Mouse (Mus musculus) kidney, adult 8-10 months (tissue): ENCODE results near the gene Abhd5.
"Not testable (repeated sequence)": the region's sequence is repeated elsewhere in the genome, so short reads cannot be mapped to it uniquely, and the experiment has no call there.

ENCODE experiments used
- DNase-seq, 2 experiments: peaks; one replicate each; pipeline ENCODE4 v3.0.0; 2022

Gene Abhd5

GRCm38 (mm10) chr9:122351303-122352024 lies at the start of gene Abhd5:
Abhd5 (plus strand) TSS chr9:122351608.
- DNase-seq, result peak; percentile 94

- DNase-seq, result no peak
These were observed 46.1 kb upstream of the Abhd5 start for GRCm38 (mm10) chr9:122305302-122305701.

DNA sequence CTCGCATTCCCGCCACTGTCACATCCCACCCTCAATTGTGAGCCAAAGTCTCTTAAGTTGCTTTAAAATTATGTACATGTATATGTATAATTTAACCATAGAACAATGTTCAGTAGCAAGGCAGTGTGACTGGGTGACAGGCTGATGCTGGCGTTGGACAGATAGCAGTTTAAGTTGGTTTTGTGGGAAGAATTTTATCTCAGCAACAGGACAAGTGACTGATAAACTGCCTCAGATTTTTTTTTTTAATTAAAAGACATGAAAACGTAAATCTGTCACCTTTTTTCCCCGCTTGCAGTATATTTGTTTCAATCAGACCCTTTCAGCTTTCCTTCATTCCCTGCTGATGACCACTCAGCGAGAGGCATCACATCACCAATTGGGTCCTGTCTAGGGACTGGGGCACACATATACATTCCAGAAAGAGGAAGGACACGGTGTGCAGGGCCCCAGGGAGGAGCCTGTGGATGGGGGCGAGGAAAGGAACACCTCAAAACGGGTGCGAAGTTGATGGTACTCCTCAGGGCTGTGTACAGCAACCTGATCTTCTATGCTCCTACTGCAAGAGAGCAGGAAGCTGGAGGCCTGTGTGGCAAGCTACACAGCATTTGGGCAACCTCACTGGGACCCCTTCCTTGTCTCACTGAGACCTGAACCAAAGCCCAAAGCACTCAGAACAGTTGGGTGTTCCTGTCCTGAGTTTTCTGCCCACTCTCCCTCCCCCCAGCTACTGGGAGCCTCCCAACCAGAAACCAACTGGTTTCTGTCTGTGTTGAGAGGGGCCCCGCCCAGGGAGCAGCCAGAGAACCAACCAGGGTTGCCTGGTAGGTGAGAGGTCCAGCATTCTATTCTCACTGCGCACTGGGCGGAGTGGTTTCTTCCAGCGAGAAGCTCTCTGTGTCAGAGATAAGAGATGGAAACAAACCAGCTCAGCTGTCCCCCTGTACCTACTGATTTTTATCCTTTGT lies 42.1 kb upstream of the Abhd5 start:
- no peak for DNase-seq

DNA sequence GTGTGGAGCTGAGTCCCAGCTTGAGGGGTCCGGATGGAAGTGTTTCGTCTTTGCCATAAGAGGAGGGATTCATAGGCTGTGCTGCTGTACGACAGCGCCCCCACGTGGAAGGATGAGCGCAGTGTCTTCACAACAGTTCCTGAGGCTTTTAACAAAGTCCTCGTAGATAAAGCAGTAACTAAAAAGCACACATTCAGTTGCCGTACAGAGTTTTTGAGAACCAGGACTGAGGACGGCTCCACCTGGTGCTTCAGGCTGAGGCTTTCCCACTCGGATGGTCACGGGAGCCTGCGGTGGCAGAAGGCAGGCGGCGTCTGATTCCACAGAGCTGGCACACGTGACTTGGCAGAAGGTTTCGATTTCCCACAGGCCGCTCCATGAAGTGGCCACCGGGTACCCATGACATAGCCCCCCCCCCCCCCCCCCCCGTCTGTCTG lies 40.8 kb upstream of the Abhd5 start:
- peak; percentile 82 to 86 for DNase-seq

DNA sequence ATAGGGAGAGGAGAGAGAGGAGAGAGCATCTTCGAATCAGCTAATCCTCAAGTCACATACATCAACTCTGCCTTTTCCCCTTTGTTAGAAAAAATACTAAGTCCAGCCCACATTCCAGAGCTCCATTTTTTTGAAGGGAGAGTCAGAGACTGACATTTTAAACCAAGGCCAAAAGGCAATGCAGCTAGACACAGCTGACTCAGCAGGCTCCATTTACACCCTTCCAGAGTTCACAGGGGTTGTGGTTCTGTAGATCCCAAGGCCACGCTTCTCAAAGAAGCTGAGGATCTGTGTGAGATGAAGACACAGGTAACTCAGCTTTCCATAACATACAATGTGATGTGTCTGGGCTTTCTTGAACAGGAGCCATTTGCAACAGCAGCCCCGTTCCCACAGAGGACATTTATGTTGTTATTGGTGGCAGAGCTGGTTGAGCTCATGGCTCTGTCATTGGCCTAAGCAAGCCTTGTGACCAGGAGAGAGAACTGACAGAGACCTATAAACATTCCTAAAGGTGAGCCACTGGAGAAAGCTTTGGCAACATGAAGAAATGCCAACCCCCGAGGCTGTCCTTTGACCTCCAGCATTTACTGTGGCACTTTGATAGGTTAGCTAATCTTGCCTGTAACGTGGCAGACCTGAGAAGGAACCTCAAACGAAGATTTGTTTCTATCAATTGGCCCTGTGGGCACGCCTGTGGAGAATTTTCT lies 40.2 kb upstream of the Abhd5 start:
- DNase-seq, result peak; percentile 62 to 68

DNA sequence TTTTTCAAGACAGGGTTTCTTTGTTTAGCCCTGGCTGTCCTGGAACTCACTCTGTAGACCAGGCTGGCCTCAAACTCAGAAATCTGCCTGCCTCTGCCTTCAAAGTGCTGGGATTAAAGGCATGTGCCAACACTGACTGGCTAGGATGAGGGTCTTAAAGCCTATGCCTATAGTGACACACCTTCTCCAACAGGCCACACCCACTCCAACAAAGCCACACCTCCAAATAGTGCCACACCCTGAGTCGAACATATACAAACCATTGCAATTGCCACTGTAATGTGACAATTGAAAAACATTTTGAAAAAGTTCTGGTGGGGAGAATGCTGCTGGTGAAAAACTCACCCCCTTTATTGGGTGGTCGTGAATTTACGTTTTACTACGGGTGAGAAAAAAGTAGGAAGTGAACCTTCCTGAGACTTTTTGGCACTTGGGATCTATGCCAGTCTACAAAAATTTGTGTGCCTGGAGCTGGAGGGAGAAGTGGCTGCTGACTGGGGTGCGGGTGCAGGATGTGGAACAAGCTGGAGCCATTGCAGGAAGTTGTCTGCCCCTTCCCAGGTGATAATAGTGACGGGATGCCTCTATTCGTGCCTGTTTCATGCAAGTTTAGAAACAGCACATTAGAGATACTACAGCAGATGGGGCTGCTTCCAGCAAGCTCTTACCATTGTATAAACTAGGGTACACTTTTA lies 39.0 kb upstream of the Abhd5 start:
- no peak for DNase-seq

DNA sequence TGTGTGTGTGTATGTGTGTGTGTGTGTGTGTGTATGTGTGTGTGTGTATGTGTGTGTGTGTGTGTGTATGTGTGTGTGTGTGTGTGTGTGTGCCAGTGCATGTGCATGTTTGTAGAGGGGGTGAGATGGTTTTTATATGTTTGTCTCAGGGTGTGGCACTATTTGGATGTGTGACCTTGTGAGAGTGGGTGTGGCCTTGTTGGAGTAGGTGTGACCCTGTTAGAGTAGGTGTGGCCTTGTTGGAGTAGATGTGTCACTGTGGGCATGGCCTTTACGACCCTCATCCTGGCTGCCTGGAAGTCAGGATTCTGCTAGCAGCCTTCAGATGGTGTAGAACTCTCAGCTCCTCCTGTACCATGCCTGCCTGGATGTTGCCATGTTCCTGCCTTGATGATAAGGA lies 38.3 kb upstream of the Abhd5 start:
- not testable (repeated sequence) for DNase-seq

DNA sequence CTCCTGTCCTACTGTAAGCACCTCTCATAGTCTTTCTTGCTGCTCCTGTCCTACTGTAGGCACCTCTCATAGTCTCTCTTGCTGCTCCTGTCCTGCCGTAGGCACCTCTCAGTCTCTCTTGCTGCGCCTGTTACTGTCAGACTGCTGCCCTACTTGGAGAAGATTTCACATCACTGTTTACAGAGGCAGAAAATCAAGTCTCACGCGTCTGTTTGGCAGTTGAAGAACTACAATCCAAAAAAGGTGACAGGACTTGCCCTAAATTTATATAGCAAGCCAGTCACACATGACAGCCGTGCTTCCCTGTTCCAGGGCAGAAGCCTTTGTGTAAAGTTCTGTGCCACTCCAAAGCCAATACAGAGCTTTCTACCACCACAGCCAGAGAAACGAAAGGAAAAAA lies 37.0 kb upstream of the Abhd5 start:
- DNase-seq, result no peak

GRCm38 (mm10) chr9:122314942-122315341 lies 36.5 kb upstream of the Abhd5 start:
- no peak for DNase-seq

GRCm38 (mm10) chr9:122315501-122315900 lies 35.9 kb upstream of the Abhd5 start:
- no peak for DNase-seq

- DNase-seq, result no peak
These were observed 34.8 kb upstream of the Abhd5 start for GRCm38 (mm10) chr9:122316562-122316961.

- no peak for DNase-seq
These were observed 30.8 kb upstream of the Abhd5 start for GRCm38 (mm10) chr9:122320626-122321025.

DNA sequence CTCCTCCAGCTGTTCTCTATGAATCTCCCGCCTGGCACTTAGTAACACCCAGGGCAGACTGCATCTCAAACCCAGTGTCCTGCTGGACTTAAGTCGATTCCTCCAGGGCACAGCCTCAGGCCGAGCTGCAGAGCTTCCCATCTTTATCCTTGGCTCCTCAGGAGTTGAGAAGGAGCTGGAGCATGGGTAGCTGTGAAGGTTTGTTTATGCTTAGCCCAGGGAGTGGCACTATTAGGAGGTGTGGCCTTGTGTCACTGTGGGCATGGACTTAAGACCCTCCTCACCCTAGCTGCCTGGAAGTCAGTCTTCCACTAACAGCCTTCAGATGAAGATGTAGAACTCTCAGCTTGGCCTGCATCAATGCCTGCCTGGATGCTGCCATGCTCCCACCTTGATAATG lies 29.1 kb upstream of the Abhd5 start:
- DNase-seq, result no peak

DNA sequence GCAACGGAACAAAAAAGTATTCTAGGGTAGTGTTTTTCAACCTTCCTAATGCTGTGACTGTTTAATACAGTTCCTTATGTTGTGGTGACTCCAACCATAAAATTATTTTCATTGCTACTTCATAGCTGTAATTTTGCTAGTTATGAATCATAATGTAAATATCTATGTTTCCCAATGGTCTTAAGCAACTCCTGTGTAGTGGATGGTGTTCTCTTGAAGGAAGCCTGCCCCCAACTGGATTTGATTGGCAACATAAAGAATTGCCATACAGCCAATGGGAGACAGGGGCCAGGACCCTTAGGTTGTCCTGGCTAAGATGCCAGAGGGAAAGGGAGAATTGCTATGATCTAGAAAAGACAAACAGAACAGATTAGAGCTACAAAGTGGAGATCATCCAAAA lies 25.4 kb upstream of the Abhd5 start:
- no peak for DNase-seq

DNA sequence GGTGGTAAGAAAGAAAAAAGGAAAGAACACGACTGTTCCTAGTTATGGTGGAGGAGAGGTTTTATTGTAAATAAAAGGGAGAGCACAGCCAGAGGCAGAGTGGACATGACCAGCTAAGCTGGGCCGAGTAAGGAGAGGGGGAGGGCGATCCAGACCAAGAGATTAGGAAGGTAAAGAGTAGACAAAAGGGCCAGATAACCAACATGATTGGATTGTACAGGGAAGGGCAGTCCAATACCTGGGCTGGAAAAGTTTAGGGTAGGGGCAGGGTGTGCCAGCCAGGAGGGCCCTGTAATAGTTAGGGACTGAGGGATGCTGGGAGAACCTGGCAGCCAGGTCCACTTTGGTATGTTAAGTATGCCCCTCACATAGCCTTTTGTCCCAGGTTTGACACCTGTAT lies 23.2 kb upstream of the Abhd5 start:
- no peak for DNase-seq

- peak; percentile 56 to 66 for DNase-seq
These were observed 14.7 kb upstream of the Abhd5 start for GRCm38 (mm10) chr9:122336677-122337076.

DNA sequence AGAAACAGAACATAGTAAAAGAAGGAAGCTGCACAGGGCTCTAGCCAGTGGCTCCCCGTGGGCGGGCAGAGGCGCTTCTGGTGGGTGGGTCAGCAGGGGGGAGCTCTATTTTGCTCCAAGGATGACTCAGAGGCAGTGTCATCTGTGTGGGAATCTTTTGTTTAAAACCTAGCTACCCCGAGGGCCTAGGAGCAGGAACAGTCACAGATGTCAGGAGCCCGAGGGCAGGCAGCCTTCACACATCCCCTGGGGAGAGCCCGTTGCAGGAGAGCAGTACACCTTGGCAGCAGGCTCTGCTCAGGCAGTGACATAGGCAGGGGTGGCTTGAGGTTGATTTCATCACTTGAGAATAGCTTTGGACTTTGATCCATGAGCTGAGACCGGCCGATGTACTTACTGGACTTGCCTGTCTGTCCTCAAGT lies 13.9 kb upstream of the Abhd5 start:
- peak; percentile 69 to 80 for DNase-seq

- no peak for DNase-seq
These were observed 11.4 kb upstream of the Abhd5 start for GRCm38 (mm10) chr9:122339972-122340371.

- DNase-seq, result no peak
These were observed 8.0 kb upstream of the Abhd5 start for GRCm38 (mm10) chr9:122343399-122343798.

DNA sequence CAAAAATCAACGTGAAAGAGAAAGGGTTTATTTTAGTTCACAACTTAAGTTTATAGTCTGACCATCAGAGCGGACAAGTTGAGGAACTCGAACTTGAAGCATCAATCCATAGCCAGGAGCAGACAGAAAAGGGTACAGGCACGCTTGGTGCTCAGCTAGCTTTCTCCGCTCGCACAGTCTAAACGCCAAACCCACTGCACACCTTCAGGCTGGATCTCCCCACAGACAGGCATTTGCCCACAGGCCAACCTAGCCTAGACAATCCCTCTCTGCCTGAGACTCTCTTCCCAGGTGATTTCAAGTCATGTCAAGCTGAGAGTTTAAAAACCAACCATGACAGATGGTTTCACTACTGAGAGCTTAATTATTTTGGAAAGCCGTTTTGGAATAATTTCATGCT lies 6.8 kb upstream of the Abhd5 start:
- no peak for DNase-seq

- no peak for DNase-seq
These were observed 6.1 kb upstream of the Abhd5 start for GRCm38 (mm10) chr9:122345291-122345690.

GRCm38 (mm10) chr9:122346059-122346458 lies 5.3 kb upstream of the Abhd5 start:
- no peak for DNase-seq

GRCm38 (mm10) chr9:122347882-122348281 lies 3.5 kb upstream of the Abhd5 start:
- no peak for DNase-seq
